Mouse (Mus musculus): Measurements from ENCODE around the gene Tia1.

DNA sequence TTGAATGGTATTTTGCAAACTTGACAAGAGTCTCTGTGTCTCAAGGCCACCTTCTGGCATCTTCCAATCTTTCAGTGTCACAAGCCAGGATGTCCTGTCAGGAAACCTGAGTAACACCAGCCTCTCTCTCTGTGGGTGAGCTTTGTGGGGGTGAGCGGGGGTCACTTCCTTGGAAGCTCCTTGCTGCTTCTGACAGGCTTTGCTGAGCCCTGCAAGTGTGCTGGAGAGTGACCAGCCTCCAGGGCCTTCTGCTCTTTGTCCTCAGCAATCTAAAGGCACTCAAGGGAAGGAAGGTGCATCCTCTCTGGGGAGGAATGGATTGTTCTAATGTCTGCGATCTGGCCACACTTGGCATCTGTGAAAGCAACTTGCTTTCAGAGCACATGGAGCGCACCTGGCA, 75.3 kb downstream of the Tia1 start:
- TF ChIP-seq CTCF (IDR thresholded peaks at IDR 0.05; ENCODE audit: control insufficient read depth, insufficient read depth, insufficient read length) (no peak), USF1 (IDR thresholded peaks at IDR 0.05; ENCODE audit: low read depth) (no peak), MAX (IDR thresholded peaks at IDR 0.05) (no peak)

Data from C2C12 (cell line).